Comparison of ENCODE assay signal across 5 mouse cellular contexts in genomic region chr13:75711517-75711916, GRCm38 (mm10). TPM values are rescaled to one million over a fixed set of nuclear protein-coding genes. Genes with fewer than 3 reads are reported as not detected.
A peak's percentile ranks its signal among the peaks of the same experiment; 100 is the strongest.
DNase-seq lines count a peak whose midpoint lies in the region; ATAC-seq and TF ChIP-seq lines count a peak whose summit lies in the region.
"Not testable (repeated sequence)": the region's sequence is repeated elsewhere in the genome, so short reads cannot be mapped to it uniquely, and the experiment has no call there.

No protein-coding gene starts in this region.

- TF ChIP-seq CTCF in MEL (IDR thresholded peaks at IDR 0.05 in 2 of 3, conservative IDR thresholded peaks at IDR 0.05 in 1 of 3; ENCODE audit: control insufficient read depth in 1 of 3, insufficient read depth in 1 of 3, low read depth in 2 of 3, low read length in 3 of 3, poor library complexity in 1 of 3, severe bottlenecking in 1 of 3); gastrocnemius, adult 2 months (IDR thresholded peaks at IDR 0.05); liver, adult 2 months (IDR thresholded peaks at IDR 0.05; ENCODE audit: low read depth, low read length): not testable (repeated sequence)

- not testable (repeated sequence) for H3K9me3 ChIP-seq in MEL (replicated peaks; ENCODE audit: insufficient read depth, low read length); liver, embryonic 13.5 days (replicated peaks); liver, embryonic 16.5 days (replicated peaks; ENCODE audit: control insufficient read depth, low read length)

- H3K36me3 ChIP-seq in MEL (ENCODE audit: control insufficient read depth in 1 of 2, insufficient read depth in 2 of 2, low read length in 2 of 2) = peaks cover 0 to 54% of the 10 kb centered on the region in 2 experiments; a peak in 2 of 4 replicates
- H3K36me3 ChIP-seq in liver, adult 2 months (ENCODE audit: control insufficient read depth, insufficient read depth, low read length); liver, embryonic 16.5 days (ENCODE audit: control insufficient read depth, insufficient read depth): not testable (repeated sequence)
- H3K36me3 ChIP-seq in liver, embryonic 13.5 days = peaks cover 27% of the 10 kb centered on the region

- 73% methylated on average over 4 of the region's 4 CpGs for WGBS in liver, adult 2 months
- WGBS in liver, embryonic 13.5 days (ENCODE audit: insufficient replicate concordance) = 81% methylated on average over 3 of the region's 4 CpGs
- WGBS in liver, embryonic 16.5 days (ENCODE audit: insufficient replicate concordance) = 80% methylated on average over 3 of the region's 4 CpGs

- TF ChIP-seq EP300 in MEL (IDR thresholded peaks at IDR 0.05; ENCODE audit: low read depth in 1 of 2, low read length in 2 of 2) = peak; percentile 48 to 55; a peak in 3 of 4 replicates

- not testable (repeated sequence) for TF ChIP-seq RAD21 in MEL (IDR thresholded peaks at IDR 0.05; ENCODE audit: low read depth, low read length)

- not testable (repeated sequence) for ATAC-seq in liver, embryonic 13.5 days (ENCODE audit: low read depth); liver, embryonic 16.5 days (ENCODE audit: low read depth)

- peaks cover 55% of the 10 kb centered on the region for H3K79me2 ChIP-seq in MEL (ENCODE audit: control insufficient read depth, insufficient read depth, low read length, poor library complexity)
- peaks cover 38% of the 10 kb centered on the region; the same call in 1 of the 2 replicates for H3K79me2 ChIP-seq in liver, adult 2 months (ENCODE audit: control insufficient read depth, insufficient read depth, low read length)

- intact Hi-C loops in gastrocnemius, adult 2 months (cut with DNase I) = not testable (repeated sequence)

- H3K4me3 ChIP-seq in MEL (ENCODE audit: control insufficient read depth in 1 of 2, insufficient read depth in 1 of 2, low read depth in 2 of 2, low read length in 2 of 2); gastrocnemius, adult 2 months; liver, adult 2 months (ENCODE audit: insufficient read depth, low read depth, low read length): not testable (repeated sequence)
- H3K4me3 ChIP-seq in liver, embryonic 13.5 days (replicated peaks) = peak overlapping the region; percentile 35
- peak overlapping the region; percentile 13 for H3K4me3 ChIP-seq in liver, embryonic 16.5 days (ENCODE audit: low read depth, low read length)

- peak overlapping the region; percentile 34 for H3K9ac ChIP-seq in MEL (ENCODE audit: control insufficient read depth, low read depth, low read length, poor library complexity, severe bottlenecking)
- H3K9ac ChIP-seq in liver, adult 2 months (ENCODE audit: low read depth, low read length) = not testable (repeated sequence)
- H3K9ac ChIP-seq in liver, embryonic 13.5 days = peak overlapping the region; percentile 58
- 0 out of 2 replicates have a peak overlapping the region, but pooled peaks have one; percentile 21 for H3K9ac ChIP-seq in liver, embryonic 16.5 days (ENCODE audit: low read depth, low read length)

- H3K27ac ChIP-seq in MEL (ENCODE audit: control insufficient read depth, low read depth, low read length) = peak overlapping the region; percentile 46
- H3K27ac ChIP-seq in gastrocnemius, adult 2 months = peak overlapping the region; percentile 21; the same call in 1 of the 2 replicates
- H3K27ac ChIP-seq in liver, adult 2 months (replicated peaks; ENCODE audit: insufficient read depth, low read depth, low read length) = peak overlapping the region; percentile 5; the same call in 1 of the 2 replicates
- peak overlapping the region; percentile 73 for H3K27ac ChIP-seq in liver, embryonic 13.5 days
- H3K27ac ChIP-seq in liver, embryonic 16.5 days (ENCODE audit: low read length) = peak overlapping the region; percentile 33; the same call in 1 of the 2 replicates

- H3K4me2 ChIP-seq in liver, embryonic 13.5 days = peak overlapping the region; percentile 59
- peak overlapping the region; percentile 47; the same call in 1 of the 2 replicates for H3K4me2 ChIP-seq in liver, embryonic 16.5 days (ENCODE audit: low read depth, low read length)

- not testable (repeated sequence) for H3K27me3 ChIP-seq in MEL (ENCODE audit: control insufficient read depth in 1 of 2, insufficient read depth in 2 of 2, low read length in 2 of 2); liver, adult 2 months (ENCODE audit: control insufficient read depth, insufficient read depth, low read length); liver, embryonic 13.5 days; liver, embryonic 16.5 days (ENCODE audit: control insufficient read depth, insufficient read depth, low read depth, low read length)

- not testable (repeated sequence) for TF ChIP-seq POLR2A in MEL (IDR thresholded peaks at IDR 0.05; ENCODE audit: control insufficient read depth in 1 of 2, insufficient read depth in 1 of 2, low read depth in 1 of 2, low read length in 2 of 2, poor library complexity in 1 of 2); liver, adult 2 months (IDR thresholded peaks at IDR 0.05; ENCODE audit: extremely low read depth, insufficient read depth, low read length)

- peak; percentile 71 for DNase-seq in MEL (ENCODE audit: low read depth, low spot score)
- DNase-seq in gastrocnemius, adult 2 months; liver, adult 2 months (ENCODE audit: extremely low read depth, low read depth, low spot score); liver, embryonic 13.5 days: not testable (repeated sequence)

- peaks cover 21 to 31% of the 10 kb centered on the region in 2 experiments for H3K4me1 ChIP-seq in MEL (ENCODE audit: control insufficient read depth in 1 of 2, insufficient read depth in 2 of 2, low read length in 2 of 2)
- H3K4me1 ChIP-seq in liver, adult 2 months (ENCODE audit: control insufficient read depth, insufficient read depth, low read length) = peaks cover 16% of the 10 kb centered on the region
- peaks cover 78% of the 10 kb centered on the region for H3K4me1 ChIP-seq in liver, embryonic 13.5 days (replicated peaks)
- peaks cover 46% of the 10 kb centered on the region for H3K4me1 ChIP-seq in liver, embryonic 16.5 days (ENCODE audit: control insufficient read depth, low read depth, low read length)

TF ChIP-seq in MEL, 35 proteins besides CTCF, POLR2A, EP300 and RAD21:
- TF ChIP-seq MYC (IDR thresholded peaks at IDR 0.05; ENCODE audit: low read depth, low read length) = peak; percentile 44; the same call in 1 of the 2 replicates
- peak; percentile 42; the same call in 1 of the 2 replicates for TF ChIP-seq MAFK (IDR thresholded peaks at IDR 0.05; ENCODE audit: borderline replicate concordance, low read depth, low read length)
- peak; percentile 71 for TF ChIP-seq MXI1 (IDR thresholded peaks at IDR 0.05; ENCODE audit: low read depth, low read length)
- TF ChIP-seq MEF2A (IDR thresholded peaks at IDR 0.05; ENCODE audit: extremely low read depth, insufficient replicate concordance, low read depth, low read length, poor library complexity, severe bottlenecking) = 0 out of 2 replicates have a peak, but pooled peaks have one; percentile 25
- TF ChIP-seq ELF1 (IDR thresholded peaks at IDR 0.05; ENCODE audit: low read depth, low read length) = peak; percentile 63; the same call in 1 of the 2 replicates
- peak; percentile 97 for TF ChIP-seq ZNF384 (IDR thresholded peaks at IDR 0.05; ENCODE audit: low read depth, low read length)
- TF ChIP-seq GATA1 (IDR thresholded peaks at IDR 0.05; ENCODE audit: low read depth, low read length) = peak; percentile 52
- peak; percentile 42; the same call in 1 of the 2 replicates for TF ChIP-seq NRF1 (IDR thresholded peaks at IDR 0.05; ENCODE audit: insufficient read depth, low read depth, low read length, poor library complexity, severe bottlenecking)
- TF ChIP-seq RCOR1 (IDR thresholded peaks at IDR 0.05; ENCODE audit: low read depth, low read length) = peak; percentile 49
- TF ChIP-seq ETS1 (IDR thresholded peaks at IDR 0.05; ENCODE audit: low read depth, low read length) = peak; percentile 83
- TF ChIP-seq HCFC1 (IDR thresholded peaks at IDR 0.05; ENCODE audit: low read depth, low read length) = 0 out of 2 replicates have a peak, but pooled peaks have one; percentile 26
- TF ChIP-seq SIN3A (IDR thresholded peaks at IDR 0.05; ENCODE audit: low read length) = peak; percentile 81
TF ChIP-seq in MEL: peak in this region for 12; not testable (repeated sequence) for 23.

RNA-seq across cellular contexts. Expression of gene Ell2, which starts 5.0 kb away (rescaled TPM):
- total RNA-seq in MEL (2012; rRNA removed) = 25.0 and 27.7 TPM in 2 replicates
- polyA plus RNA-seq in MEL (2012; ENCODE audit: insufficient read depth in 1 of 2, insufficient read length in 2 of 2, low read depth in 1 of 2, low replicate concordance in 2 of 2, missing spikeins in 1 of 2) = 10 to 100 TPM; 52.5 to 77.1 TPM
- total RNA-seq in gastrocnemius, adult 2 months (2021) = 10 to 100 TPM; 30.9 to 67.0 TPM
- 35.8 and 48.2 TPM in 2 replicates for total RNA-seq in liver, adult 2 months (2014; rRNA removed)
- 8.5 and 8.6 TPM in 2 replicates for polyA plus RNA-seq in liver, adult 2 months (2012; rRNA removed)
- polyA plus RNA-seq in liver, embryonic 13.5 days (2015; fragmentation: Nextera tagmentation; extraction: Ambion mirVana) = 38.2 and 49.6 TPM in 2 replicates
- 30.3 and 31.2 TPM in 2 replicates for polyA plus RNA-seq in liver, embryonic 16.5 days (2015; fragmentation: Nextera tagmentation; extraction: Ambion mirVana)

Comparison
In these comparisons a context has a peak if more than half of its experiments do, and no peak if none do; other contexts are left out.
1. H3K27ac ChIP-seq: peak in every context shown above with its lines; median percentile 73 in liver, embryonic 13.5 days; 46 in MEL; 33 in liver, embryonic 16.5 days; 21 in gastrocnemius, adult 2 months; 5 in liver, adult 2 months.